Mouse (Mus musculus) layer of hippocampus, postnatal 14 days (tissue): ENCODE measurements around the gene 3110082I17Rik. TPM values are rescaled to one million over a fixed set of nuclear protein-coding genes. Genes with fewer than 3 reads are reported as not detected.

Experiments
- microRNA-seq, 2 experiments: library from miRNA; unstranded; fragments of <30 nt; microRNA quantifications; one replicate each; pipeline ENCODE4 v1.2.0; 2021
- total RNA-seq, 2 experiments: library from RNA; stranded (reverse); gene quantifications; 2 replicates each; pipeline ENCODE4 v1.2.3; 2021

Gene 3110082I17Rik
- total RNA-seq, 2 experiments from 2014 or later = 14.6 to 14.7 TPM

Small RNA genes within 50 kb of the gene (microRNA-seq; reads per million reads assigned to microRNA genes)
- 358 to 580 reads per million in 2 experiments for gene Mir339

Other genes with a start within 250 kb of the 3110082I17Rik start
- gene Get4, start 208.2 kb downstream of the 3110082I17Rik start, total RNA-seq = 10 to 100 TPM; 45.5 to 49.2 TPM
- 100 to 1,000 TPM; 263 to 264 TPM for gene Adap1, start 134.9 kb downstream of the 3110082I17Rik start, total RNA-seq
- 10 to 100 TPM; 73.6 to 79.4 TPM for gene Cox19, start 109.1 kb downstream of the 3110082I17Rik start, total RNA-seq
- not detected for gene Cyp2w1, start 107.9 kb downstream of the 3110082I17Rik start, total RNA-seq
- 10 to 100 TPM; 10.1 to 11.8 TPM for gene Gpr146, start 82.8 kb downstream of the 3110082I17Rik start, total RNA-seq
- under 1 TPM; 0.17 to 0.21 TPM for gene C130050O18Rik, start 55.2 kb downstream of the 3110082I17Rik start, total RNA-seq
- gene Gper1, start 37.4 kb downstream of the 3110082I17Rik start, total RNA-seq = 1 to 10 TPM; 3.0 to 3.5 TPM
- 10 to 100 TPM; 77.1 to 88.8 TPM for gene Zfand2a, start 24.0 kb upstream of the 3110082I17Rik start, total RNA-seq
- under 1 TPM in 1 of 2 experiments, not detected in 1; 0.19 TPM for gene Uncx, start 83.0 kb upstream of the 3110082I17Rik start, total RNA-seq